Mouse (Mus musculus): ENCODE results near the gene Pde4c.

DNA sequence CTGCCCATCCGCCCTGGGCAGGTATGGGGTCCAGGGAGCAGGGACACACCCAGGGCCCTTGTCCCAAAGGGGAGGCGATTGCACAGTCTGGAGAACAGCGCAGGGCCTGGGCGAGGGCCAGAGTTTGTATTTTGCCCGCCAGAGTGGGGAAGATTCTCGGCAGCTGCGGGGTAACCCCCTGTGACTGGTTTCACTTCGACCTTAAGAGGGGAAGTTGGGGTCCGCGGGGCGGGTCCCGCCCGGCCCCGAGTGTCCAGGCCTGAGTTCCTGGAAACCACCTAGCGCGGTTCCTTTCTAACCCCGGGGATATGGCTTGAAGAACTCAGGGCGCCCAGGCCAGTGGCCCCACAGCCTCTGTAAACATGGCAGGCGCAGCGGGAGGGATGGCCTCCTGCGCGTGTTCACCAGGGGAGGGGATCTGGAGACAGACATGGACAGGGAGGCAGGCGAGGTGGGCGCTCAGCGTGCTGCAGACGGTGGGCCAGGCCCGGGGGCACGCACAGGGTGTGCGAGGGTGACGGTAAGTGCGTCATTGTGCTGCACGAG, 44.8 kb downstream of the Pde4c start:
- TF ChIP-seq HCFC1 (IDR thresholded peaks at IDR 0.05; ENCODE audit: borderline replicate concordance, insufficient read depth, low read length) = no peak
- no peak for TF ChIP-seq CHD2 (IDR thresholded peaks at IDR 0.05; ENCODE audit: low read depth, low read length)
- no peak for TF ChIP-seq MAFK (IDR thresholded peaks at IDR 0.05; ENCODE audit: insufficient read depth, low read depth, low read length)

All from ES-E14 (cell line).